Mouse (Mus musculus) retina, postnatal 1 day (tissue): Measurements from ENCODE around the gene Ahnak2.
A peak's percentile ranks its signal among the peaks of the same experiment; 100 is the strongest.
"Not testable (repeated sequence)": the region's sequence is repeated elsewhere in the genome, so short reads cannot be mapped to it uniquely, and the experiment has no call there.

Experiments used
- DNase-seq: peaks from one replicate; pipeline ENCODE4 v3.0.0-alpha.2; 2012

The Ahnak2 gene

GRCm38 (mm10) chr12:112801864-112802846 is at the start of gene Ahnak2:
Gene Ahnak2, minus strand, starts transcription at chr12:112802657.
- DNase-seq = peak; percentile 84

GRCm38 (mm10) chr12:112851116-112851515 is 48.7 kb upstream of the Ahnak2 start:
- no peak for DNase-seq

- no peak for DNase-seq
Observed at GRCm38 (mm10) chr12:112850344-112850743, 47.9 kb upstream of the Ahnak2 start.

- DNase-seq = peak; percentile 23
Observed at GRCm38 (mm10) chr12:112849235-112850022, 47.0 kb upstream of the Ahnak2 start.

- DNase-seq = no peak
Observed at GRCm38 (mm10) chr12:112847880-112848279, 45.4 kb upstream of the Ahnak2 start.

- DNase-seq = peak; percentile 84
Observed at GRCm38 (mm10) chr12:112843803-112844202, 41.3 kb upstream of the Ahnak2 start.

- not testable (repeated sequence) for DNase-seq
Observed at GRCm38 (mm10) chr12:112842128-112842527, 39.7 kb upstream of the Ahnak2 start.

- DNase-seq = not testable (repeated sequence)
Observed at GRCm38 (mm10) chr12:112841338-112841892, 39.0 kb upstream of the Ahnak2 start.

- DNase-seq = no peak
Observed at GRCm38 (mm10) chr12:112840209-112841086, 38.0 kb upstream of the Ahnak2 start.

- no peak for DNase-seq
Observed at GRCm38 (mm10) chr12:112835046-112835445, 32.6 kb upstream of the Ahnak2 start.

- no peak for DNase-seq
Observed at GRCm38 (mm10) chr12:112833527-112833926, 31.1 kb upstream of the Ahnak2 start.

GRCm38 (mm10) chr12:112832411-112832810 is 30.0 kb upstream of the Ahnak2 start:
- DNase-seq = no peak

GRCm38 (mm10) chr12:112830570-112830969 is 28.1 kb upstream of the Ahnak2 start:
- no peak for DNase-seq

- DNase-seq = no peak
Observed at GRCm38 (mm10) chr12:112830141-112830540, 27.7 kb upstream of the Ahnak2 start.

GRCm38 (mm10) chr12:112829244-112829864 is 26.9 kb upstream of the Ahnak2 start, which contains the start of gene Cdca4:
Gene Cdca4, minus strand, starts transcription at chr12:112829423.
- DNase-seq = peak; percentile 98

- no peak for DNase-seq
Observed at GRCm38 (mm10) chr12:112828501-112829243, 26.2 kb upstream of the Ahnak2 start.

- no peak for DNase-seq
Observed at GRCm38 (mm10) chr12:112825901-112826300, 23.4 kb upstream of the Ahnak2 start.

GRCm38 (mm10) chr12:112823221-112823620 is 20.8 kb upstream of the Ahnak2 start:
- DNase-seq = no peak

- no peak for DNase-seq
Observed at GRCm38 (mm10) chr12:112822676-112823075, 20.2 kb upstream of the Ahnak2 start.

- DNase-seq = no peak
Observed at GRCm38 (mm10) chr12:112821974-112822373, 19.5 kb upstream of the Ahnak2 start.

GRCm38 (mm10) chr12:112821216-112821615 is 18.8 kb upstream of the Ahnak2 start:
- DNase-seq = peak; percentile 60
